In genomic region chr1:128223304-128223703, GRCm38 (mm10) we compare ENCODE assay signal across 16 mouse cellular contexts. TPM values are rescaled to one million over a fixed set of nuclear protein-coding genes. Genes with fewer than 3 reads are reported as not detected.
A peak's percentile ranks its signal among the peaks of the same experiment; 100 is the strongest.
DNase-seq lines count a peak whose midpoint lies in the region; ATAC-seq and TF ChIP-seq lines count a peak whose summit lies in the region.
"Had no signal": no experiment of that assay in that cellular context is flagged by ENCODE, and none has a peak within 500 bp of the region (broad histone marks: within the 10 kb centered on the region; RNA-seq: fewer than 3 reads in every experiment).

No protein-coding gene starts in this region.

- peak; percentile 47 for TF ChIP-seq CTCF in heart, postnatal 0 days (IDR thresholded peaks at IDR 0.05; ENCODE audit: low read depth)
- TF ChIP-seq CTCF in lung, postnatal 0 days (IDR thresholded peaks at IDR 0.05): peak; percentile 55
- TF ChIP-seq CTCF in stomach, postnatal 0 days (IDR thresholded peaks at IDR 0.05; ENCODE audit: low read depth): peak; percentile 63

- H3K27me3 ChIP-seq in heart, postnatal 0 days (ENCODE audit: control insufficient read depth, insufficient read depth, low read length): no peaks in the 10 kb centered on the region
- H3K27me3 ChIP-seq in lung, postnatal 0 days (replicated peaks; ENCODE audit: insufficient read depth, low read length): no peaks in the 10 kb centered on the region
- H3K27me3 ChIP-seq in stomach, postnatal 0 days (ENCODE audit: control insufficient read depth, insufficient read depth, low read length): no peaks in the 10 kb centered on the region
- H3K27me3 ChIP-seq: hindbrain, embryonic 12.5 days; liver, embryonic 15.5 days; midbrain, embryonic 12.5 days; neural tube, embryonic 15.5 days had no signal

- no peak overlapping the region for H3K9ac ChIP-seq in heart, postnatal 0 days (replicated peaks; ENCODE audit: low read depth, low read length)
- H3K9ac ChIP-seq in lung, postnatal 0 days (replicated peaks; ENCODE audit: low read depth): no peak overlapping the region
- H3K9ac ChIP-seq in stomach, postnatal 0 days (ENCODE audit: low read length): no peak overlapping the region
- H3K9ac ChIP-seq: hindbrain, embryonic 12.5 days; liver, embryonic 15.5 days; midbrain, embryonic 12.5 days; neural tube, embryonic 15.5 days had no signal

- WGBS in heart, postnatal 0 days: 78% methylated on average over 1 of the region's 1 CpGs
- WGBS in lung, postnatal 0 days: 84% methylated on average over 1 of the region's 1 CpGs
- 84% methylated on average over 1 of the region's 1 CpGs for WGBS in stomach, postnatal 0 days

- H3K4me2 ChIP-seq in heart, postnatal 0 days (ENCODE audit: low read depth, low read length): no peak overlapping the region
- H3K4me2 ChIP-seq in lung, postnatal 0 days (replicated peaks; ENCODE audit: low read depth, low read length): no peak overlapping the region
- H3K4me2 ChIP-seq in stomach, postnatal 0 days (replicated peaks; ENCODE audit: low read depth): no peak overlapping the region
- H3K4me2 ChIP-seq: hindbrain, embryonic 12.5 days; liver, embryonic 15.5 days; midbrain, embryonic 12.5 days; neural tube, embryonic 15.5 days had no signal

- DNase-seq in heart, postnatal 0 days (ENCODE audit: low spot score): no peak
- no peak for DNase-seq in heart, postnatal 10 days
- DNase-seq in lung, postnatal 0 days (ENCODE audit: low spot score): no peak
- no peak for DNase-seq in lung, adult 18-20 months
- DNase-seq in ZHBTc4 (ENCODE audit: low read depth, low spot score): peak; percentile 72
- DNase-seq in stomach, postnatal 0 days (ENCODE audit: low spot score): no peak
- DNase-seq in frontal cortex, postnatal 36 days (ENCODE audit: low spot score in 2 of 2): no peak
- DNase-seq: adrenal gland, postnatal 25 days; cerebellum, adult 18-20 months; kidney, postnatal 25 days; right cerebral cortex, postnatal 4 days had no signal

- H3K27ac ChIP-seq in heart, postnatal 0 days (ENCODE audit: low read depth): no peak overlapping the region
- no peak overlapping the region for H3K27ac ChIP-seq in lung, postnatal 0 days (ENCODE audit: low read length)
- H3K27ac ChIP-seq in stomach, postnatal 0 days (replicated peaks): no peak overlapping the region
- H3K27ac ChIP-seq: hindbrain, embryonic 12.5 days; liver, embryonic 15.5 days; midbrain, embryonic 12.5 days; neural tube, embryonic 15.5 days had no signal

- TF ChIP-seq EP300 in heart, postnatal 0 days (IDR thresholded peaks at IDR 0.05; ENCODE audit: low read depth): no peak
- TF ChIP-seq EP300 in lung, postnatal 0 days (IDR thresholded peaks at IDR 0.05): no peak
- TF ChIP-seq EP300 in stomach, postnatal 0 days (optimal IDR thresholded peaks at IDR 0.05): no peak

- intact Hi-C loops in heart, postnatal 10 days (cut with DNase I): no loop called here

- no peaks in the 10 kb centered on the region for H3K4me1 ChIP-seq in heart, postnatal 0 days (ENCODE audit: control insufficient read depth, insufficient read depth)
- no peaks in the 10 kb centered on the region for H3K4me1 ChIP-seq in lung, postnatal 0 days (ENCODE audit: insufficient read depth, low read depth, low read length)
- no peaks in the 10 kb centered on the region for H3K4me1 ChIP-seq in stomach, postnatal 0 days (replicated peaks; ENCODE audit: control insufficient read depth, insufficient read depth)
- H3K4me1 ChIP-seq: hindbrain, embryonic 12.5 days; liver, embryonic 15.5 days; midbrain, embryonic 12.5 days; neural tube, embryonic 15.5 days had no signal

- H3K9me3 ChIP-seq in heart, postnatal 0 days (replicated peaks; ENCODE audit: control insufficient read depth, low read length): no peaks in the 10 kb centered on the region
- H3K9me3 ChIP-seq in lung, postnatal 0 days (ENCODE audit: low read length): no peaks in the 10 kb centered on the region
- no peaks in the 10 kb centered on the region for H3K9me3 ChIP-seq in stomach, postnatal 0 days (ENCODE audit: control insufficient read depth, low read length)
- H3K9me3 ChIP-seq: G1E; hindbrain, embryonic 12.5 days; liver, embryonic 15.5 days; midbrain, embryonic 12.5 days; neural tube, embryonic 15.5 days had no signal

- H3K4me3 ChIP-seq in heart, postnatal 0 days (ENCODE audit: low read depth, low read length): no peak overlapping the region
- H3K4me3 ChIP-seq in lung, postnatal 0 days (ENCODE audit: low read depth, low read length): no peak overlapping the region
- H3K4me3 ChIP-seq in stomach, postnatal 0 days (ENCODE audit: low read depth, low read length): no peak overlapping the region
- H3K4me3 ChIP-seq: hindbrain, embryonic 12.5 days; liver, embryonic 15.5 days; midbrain, embryonic 12.5 days; neural tube, embryonic 15.5 days had no signal

- no peak for ATAC-seq in heart, postnatal 0 days (ENCODE audit: insufficient read depth, low read depth)
- no peak for ATAC-seq in lung, postnatal 0 days
- ATAC-seq in stomach, postnatal 0 days (ENCODE audit: low FRiP score, low TSS enrichment): no peak

- H3K36me3 ChIP-seq in heart, postnatal 0 days (replicated peaks; ENCODE audit: control insufficient read depth, insufficient read depth, low read length): peaks cover 47% of the 10 kb centered on the region
- peaks cover 3% of the 10 kb centered on the region; the same call in 1 of the 2 replicates for H3K36me3 ChIP-seq in lung, postnatal 0 days (ENCODE audit: insufficient read depth, low read length)
- H3K36me3 ChIP-seq in stomach, postnatal 0 days (ENCODE audit: control insufficient read depth, insufficient read depth, low read length): peaks cover 10% of the 10 kb centered on the region; the same call in 1 of the 2 replicates

RNA-seq across cellular contexts. Expression of gene Ubxn4, which starts 20.5 kb away (rescaled TPM):
- total RNA-seq in heart, postnatal 0 days (2014; rRNA removed; ENCODE audit: low replicate concordance): 22.0 and 71.2 TPM in 2 replicates
- polyA plus RNA-seq in heart, postnatal 0 days (2015; fragmentation: Nextera tagmentation; extraction: Ambion mirVana): 56.1 and 59.8 TPM in 2 replicates
- total RNA-seq in heart, postnatal 10 days (2021): 10 to 100 TPM; 45.1 to 46.7 TPM
- polyA plus RNA-seq in lung, postnatal 0 days (2015; fragmentation: Nextera tagmentation; extraction: Ambion mirVana): 70.9 and 72.7 TPM in 2 replicates
- polyA plus RNA-seq in stomach, postnatal 0 days (2015; fragmentation: Nextera tagmentation; extraction: Ambion mirVana): 54.5 and 62.4 TPM in 2 replicates
